Mouse (Mus musculus) intestine, postnatal 0 days (tissue): ENCODE data around the gene Tmem132b. TPM values are rescaled to one million over a fixed set of nuclear protein-coding genes. Genes with fewer than 3 reads are reported as not detected.

ENCODE experiments used
- ATAC-seq: fragments of 200-750 bp; cut with Nextera tagmentation; 2 replicates; pipeline ENCODE4 v1.8.0; 2017; ENCODE audit warnings: mild to moderate bottlenecking, moderate TSS enrichment, moderate library complexity
- H3K27ac ChIP-seq: fragments of 300-500 bp; sonication (generic); 2 replicates; pipeline ENCODE4 v1.5.1; 2014; ENCODE audit warnings: mild to moderate bottlenecking, low read depth, low read length, moderate library complexity
- H3K27me3 ChIP-seq: fragments of 300-500 bp; sonication (generic); replicated peaks from 2 replicates; pipeline ENCODE4 v1.6.1; 2014; ENCODE audit warnings: low read length, mixed read lengths; ENCODE audit not compliant: control insufficient read depth, insufficient read depth
- H3K36me3 ChIP-seq: fragments of 300-500 bp; sonication (generic); 2 replicates; pipeline ENCODE4 v1.6.1; 2014; ENCODE audit warnings: mild to moderate bottlenecking, moderate library complexity; ENCODE audit not compliant: control insufficient read depth, insufficient read depth
- H3K4me1 ChIP-seq: fragments of 300-500 bp; sonication (generic); replicated peaks from 2 replicates; pipeline ENCODE4 v1.6.1; 2014; ENCODE audit warnings: antibody characterized with exemption, low read length, mixed read lengths; ENCODE audit not compliant: control insufficient read depth, insufficient read depth
- H3K4me2 ChIP-seq: fragments of 300-500 bp; sonication (generic); replicated peaks from 2 replicates; pipeline ENCODE4 v1.6.1; 2014; ENCODE audit warnings: low read depth, mild to moderate bottlenecking, moderate library complexity
- H3K4me3 ChIP-seq: fragments of 300-500 bp; sonication (generic); 2 replicates; pipeline ENCODE4 v1.5.1; 2014; ENCODE audit warnings: low read depth, low read length
- H3K9ac ChIP-seq: fragments of 300-500 bp; sonication (generic); 2 replicates; pipeline ENCODE4 v1.6.1; 2014; ENCODE audit warnings: mild to moderate bottlenecking, low read depth, low read length
- H3K9me3 ChIP-seq: fragments of 300-500 bp; sonication (generic); 2 replicates; pipeline ENCODE4 v1.6.1; 2016; ENCODE audit warnings: mixed run types; ENCODE audit not compliant: control insufficient read depth
- CTCF ChIP-seq: sonication (generic); IDR thresholded peaks from 2 replicates; pipeline ENCODE4 v1.5.1; 2016; ENCODE audit warnings: low read depth, mild to moderate bottlenecking, control low read depth, antibody characterized with exemption, moderate library complexity
- WGBS: fragments of 180-500 bp; shearing (Covaris S2); extraction: QIAGEN DNeasy Blood & Tissue Kit; methylation state at CpG from one replicate; pipeline ENCODE4 v1.1.7; 2014; 5-methylcytosine and 5-hydroxymethylcytosine counted together
- polyA plus RNA-seq: library from polyadenylated mRNA; unstranded; fragments of >200 nt; fragmentation: Nextera tagmentation; extraction: Ambion mirVana; gene quantifications from 2 replicates; pipeline ENCODE4 v1.2.1, GENCODE M21; 2015

Tmem132b gene
- polyA plus RNA-seq, 1 experiment from 2014 or later, result 0.25 TPM

DNA sequence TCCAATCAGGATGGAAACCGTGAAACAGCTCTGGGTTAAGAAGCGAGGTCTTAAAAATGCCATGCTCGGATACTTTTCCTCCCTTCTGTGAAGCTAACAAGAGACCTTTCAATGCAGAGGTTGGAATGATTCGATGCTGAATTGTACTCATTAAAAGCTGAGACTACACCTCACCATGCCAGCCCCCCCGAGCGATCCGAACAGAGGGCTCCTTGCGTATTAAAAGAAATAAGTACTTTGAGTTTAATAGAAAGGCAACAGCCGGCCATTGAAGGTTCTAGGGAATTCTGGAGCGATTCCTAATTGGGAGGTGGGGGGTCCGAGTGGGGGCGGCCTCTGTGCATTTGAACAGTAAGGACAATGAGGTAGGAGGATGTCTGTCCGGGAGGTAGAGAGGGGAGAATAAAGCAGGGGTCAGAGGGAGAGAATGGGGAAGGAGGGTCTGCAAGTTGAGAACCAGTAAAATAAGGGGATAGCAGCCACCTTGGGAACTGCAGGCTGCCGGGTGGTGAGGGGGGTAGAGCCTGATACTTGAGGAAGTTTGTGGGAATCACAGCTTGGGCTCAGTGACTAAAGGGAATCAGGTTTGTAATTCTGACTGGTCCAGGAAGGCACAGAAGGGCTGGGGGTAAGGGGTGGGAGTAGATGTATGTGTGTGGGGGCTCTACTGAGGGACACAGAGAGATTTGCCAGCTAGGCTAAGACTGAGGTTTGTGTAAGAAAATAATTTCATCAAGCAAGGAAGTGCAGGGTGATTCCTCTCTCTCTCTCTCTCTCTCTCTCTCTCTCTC is 127.6 kb downstream of the Tmem132b start:
- no peak for TF ChIP-seq CTCF
- ATAC-seq, result no peak
- Histone ChIP-seq H3K9ac (no peak overlapping the region), H3K27ac (no peak overlapping the region), H3K9me3 (no peaks in the 10 kb centered on the region), H3K4me2 (no peak overlapping the region), H3K36me3 (no peaks in the 10 kb centered on the region), H3K4me1 (no peaks in the 10 kb centered on the region), H3K4me3 (no peak overlapping the region), H3K27me3 (no peaks in the 10 kb centered on the region)
- WGBS, result 72% methylated on average over 14 of the region's 14 CpGs

DNA sequence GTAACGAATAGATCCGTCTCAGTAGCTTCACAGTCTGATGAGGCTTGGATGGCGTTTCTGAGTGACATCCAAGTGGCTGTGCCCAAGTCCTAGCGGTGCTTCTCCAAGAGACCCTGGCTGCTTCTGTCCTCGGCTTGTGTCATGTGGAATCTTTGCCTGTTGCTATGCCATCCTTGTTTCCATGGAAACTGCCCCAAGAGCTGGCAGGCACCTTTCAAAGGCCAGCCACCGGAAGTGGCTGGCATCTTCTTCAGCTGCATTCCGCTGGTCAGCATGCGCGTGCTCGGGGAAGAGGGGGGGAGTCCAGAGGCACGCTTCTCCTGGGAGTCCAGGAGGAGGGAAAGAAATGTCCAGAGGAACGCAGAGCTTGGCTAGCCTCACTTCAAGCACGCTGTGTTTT is 144.0 kb downstream of the Tmem132b start:
- no peak overlapping the region for H3K27ac ChIP-seq
- no peaks in the 10 kb centered on the region for H3K27me3 ChIP-seq
- H3K4me2 ChIP-seq, result no peak overlapping the region
- no peaks in the 10 kb centered on the region for H3K9me3 ChIP-seq
- 59% methylated on average over 13 of the region's 13 CpGs for WGBS
- H3K4me1 ChIP-seq, result no peaks in the 10 kb centered on the region
- no peak overlapping the region for H3K9ac ChIP-seq
- no peak for ATAC-seq
- no peak for TF ChIP-seq CTCF
- no peak overlapping the region for H3K4me3 ChIP-seq
- H3K36me3 ChIP-seq, result no peaks in the 10 kb centered on the region

DNA sequence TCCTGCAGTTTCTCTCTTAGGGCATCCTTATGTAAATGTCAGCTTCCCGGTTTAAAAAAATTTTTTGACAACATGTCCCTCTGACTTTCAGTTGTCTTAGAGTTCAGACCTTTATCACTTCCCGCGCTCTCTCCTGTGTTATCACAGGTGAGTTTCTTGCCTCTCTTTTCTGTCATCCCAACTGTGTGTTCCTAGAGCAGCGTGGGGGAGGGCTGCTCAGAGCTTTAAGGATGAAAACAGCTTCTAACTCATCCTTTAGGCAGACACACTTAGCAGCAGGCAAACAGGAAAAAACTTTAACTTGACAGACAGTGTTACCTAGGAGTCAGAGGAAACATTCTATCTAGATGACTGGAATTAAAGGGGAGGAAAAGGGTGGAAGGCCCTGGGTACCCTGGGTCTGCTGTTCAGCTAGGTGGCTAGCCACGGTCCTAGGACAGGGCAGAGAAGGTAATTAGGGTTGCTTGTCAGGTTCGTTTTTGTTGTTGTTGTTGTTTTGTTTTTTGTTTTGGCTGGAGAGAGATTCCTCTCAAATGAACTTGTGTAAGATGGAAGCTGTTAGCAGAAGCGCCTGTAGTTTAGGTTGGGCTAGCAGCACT is 144.6 kb downstream of the Tmem132b start:
- Histone ChIP-seq H3K4me3 (no peak overlapping the region), H3K4me2 (no peak overlapping the region), H3K27ac (no peak overlapping the region), H3K27me3 (no peaks in the 10 kb centered on the region), H3K36me3 (no peaks in the 10 kb centered on the region), H3K9me3 (no peaks in the 10 kb centered on the region), H3K4me1 (no peaks in the 10 kb centered on the region), H3K9ac (no peak overlapping the region)
- TF ChIP-seq CTCF, result no peak
- ATAC-seq, result no peak
- WGBS, result 62% methylated on average over 7 of the region's 7 CpGs

DNA sequence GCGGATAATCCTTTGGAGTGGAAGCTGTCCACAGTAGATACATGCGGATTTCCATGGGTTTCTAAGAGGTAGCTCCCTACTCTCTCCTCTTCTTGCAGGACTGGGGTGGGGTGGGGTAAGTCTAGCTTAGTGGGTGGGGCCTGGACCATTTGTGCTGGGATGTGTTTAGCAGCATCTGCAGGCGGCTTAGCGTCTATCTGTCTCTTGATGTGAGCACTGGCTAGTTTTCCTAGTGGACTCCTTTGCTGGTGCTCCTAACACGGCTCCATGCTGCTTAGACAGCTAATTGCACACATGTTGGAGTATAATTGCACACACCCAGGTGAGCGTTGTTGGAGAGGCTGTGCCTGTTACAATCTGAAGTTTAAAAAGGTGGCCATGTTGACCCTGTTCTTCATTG is 149.3 kb downstream of the Tmem132b start:
- no peak for TF ChIP-seq CTCF
- Histone ChIP-seq H3K9me3 (no peaks in the 10 kb centered on the region), H3K4me2 (no peak overlapping the region), H3K36me3 (no peaks in the 10 kb centered on the region), H3K9ac (no peak overlapping the region), H3K4me3 (no peak overlapping the region), H3K4me1 (no peaks in the 10 kb centered on the region), H3K27ac (no peak overlapping the region), H3K27me3 (no peaks in the 10 kb centered on the region)
- no peak for ATAC-seq
- 81% methylated on average over 6 of the region's 6 CpGs for WGBS

DNA sequence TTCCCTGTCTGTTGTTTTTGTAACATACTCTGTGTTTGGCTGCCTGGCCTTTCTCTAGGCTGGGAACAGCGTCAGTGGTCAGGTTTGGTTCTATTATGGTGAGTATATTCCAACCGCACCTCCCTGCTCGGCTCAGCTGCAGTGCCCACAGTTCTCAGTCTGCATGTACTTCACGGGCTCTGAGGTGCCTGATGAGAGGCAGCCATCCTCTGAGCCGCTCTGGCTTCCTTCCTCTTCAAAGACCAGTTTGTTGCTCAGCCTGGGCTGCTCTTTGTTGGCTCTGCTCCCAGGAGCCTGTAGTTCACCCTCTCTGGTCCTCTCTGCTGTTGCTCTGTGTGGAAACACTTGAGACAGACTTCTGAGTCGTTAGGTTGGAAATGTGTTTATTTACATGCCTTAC is 151.9 kb downstream of the Tmem132b start:
- H3K4me1 ChIP-seq, result no peaks in the 10 kb centered on the region
- no peaks in the 10 kb centered on the region for H3K36me3 ChIP-seq
- no peak overlapping the region for H3K27ac ChIP-seq
- H3K9me3 ChIP-seq, result no peaks in the 10 kb centered on the region
- ATAC-seq, result no peak
- no peaks in the 10 kb centered on the region for H3K27me3 ChIP-seq
- H3K4me2 ChIP-seq, result no peak overlapping the region
- no peak for TF ChIP-seq CTCF
- no peak overlapping the region for H3K9ac ChIP-seq
- whole genome bisulfite sequencing, result 74% methylated on average over 6 of the region's 6 CpGs
- no peak overlapping the region for H3K4me3 ChIP-seq

DNA sequence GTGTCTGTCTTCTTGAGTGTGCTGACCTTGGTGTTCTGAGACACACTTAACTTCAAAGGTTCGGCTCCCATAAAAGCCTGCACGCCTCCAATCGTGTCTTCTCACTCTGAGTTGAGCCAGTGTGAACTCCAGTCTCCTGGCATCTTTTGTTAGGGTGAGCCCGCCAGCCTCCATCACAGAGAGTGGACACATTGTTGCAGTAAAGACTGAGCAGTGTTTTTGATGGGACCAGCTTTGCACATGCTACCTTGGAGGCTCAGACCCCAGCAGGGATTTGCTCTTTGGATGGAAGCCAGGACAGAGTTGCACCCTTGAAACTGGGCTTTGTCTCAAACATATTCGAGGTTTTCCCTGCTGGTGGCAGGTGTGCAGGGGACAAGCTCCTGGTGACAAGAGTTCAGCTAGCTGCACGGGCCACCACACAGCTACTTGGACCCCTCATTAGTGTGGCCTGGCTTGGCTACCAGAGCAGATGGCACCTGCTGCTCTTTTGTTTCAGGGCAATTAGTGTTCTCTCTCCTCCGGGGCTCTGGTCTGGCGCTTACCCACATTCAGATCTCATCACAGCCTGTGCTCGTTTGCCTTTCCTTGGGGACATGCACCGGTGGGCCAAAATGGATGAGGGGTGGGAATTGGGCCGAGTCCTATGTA is 154.2 kb downstream of the Tmem132b start:
- ATAC-seq, result no peak
- Histone ChIP-seq H3K27me3 (no peaks in the 10 kb centered on the region), H3K4me3 (no peak overlapping the region), H3K9me3 (no peaks in the 10 kb centered on the region), H3K4me2 (no peak overlapping the region), H3K9ac (no peak overlapping the region), H3K36me3 (no peaks in the 10 kb centered on the region), H3K27ac (no peak overlapping the region), H3K4me1 (no peaks in the 10 kb centered on the region)
- no peak for TF ChIP-seq CTCF
- WGBS, result 81% methylated on average over 11 of the region's 11 CpGs
